Mouse (Mus musculus) brain, embryonic 18.5 days (tissue): ENCODE data around the gene Dlgap1.

ENCODE experiments used
- DNase-seq: peaks from one replicate; pipeline ENCODE4 v3.0.0-alpha.2; 2012; ENCODE audit warnings: low read depth, low spot score

Gene Dlgap1

GRCm38 (mm10) chr17:70339821-70340220 is 370.9 kb downstream of the Dlgap1 start:
- DNase-seq, result no peak

DNA sequence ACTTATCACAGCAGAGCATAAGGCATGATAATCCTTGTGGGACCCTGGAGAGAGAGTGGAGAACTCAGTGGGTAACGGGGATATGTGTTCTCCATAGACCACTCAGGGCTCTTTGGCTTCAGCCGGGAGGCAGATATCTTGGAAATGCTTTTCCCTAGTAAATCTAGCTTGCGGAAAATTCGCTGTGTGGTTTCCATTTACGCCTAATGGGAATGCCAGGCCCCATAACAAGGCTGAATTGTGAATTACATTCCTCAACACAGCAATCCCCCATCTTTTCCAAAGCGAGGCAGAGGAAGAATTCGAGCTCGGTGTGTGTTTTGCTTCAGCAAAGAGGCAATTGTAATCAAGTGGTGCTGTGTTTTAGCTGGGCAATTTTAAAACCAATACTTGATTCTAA is 372.4 kb downstream of the Dlgap1 start:
- DNase-seq, result no peak

GRCm38 (mm10) chr17:70341920-70342319 is 373.0 kb downstream of the Dlgap1 start:
- DNase-seq, result no peak

GRCm38 (mm10) chr17:70347403-70347802 is 378.5 kb downstream of the Dlgap1 start:
- DNase-seq, result no peak

- DNase-seq, result peak; percentile 81
Measured at GRCm38 (mm10) chr17:70363561-70363960, 394.7 kb downstream of the Dlgap1 start.

- no peak for DNase-seq
Measured at GRCm38 (mm10) chr17:70363971-70364370, 395.1 kb downstream of the Dlgap1 start.

GRCm38 (mm10) chr17:70369124-70369523 is 400.3 kb downstream of the Dlgap1 start:
- no peak for DNase-seq

GRCm38 (mm10) chr17:70377020-70377419 is 408.1 kb downstream of the Dlgap1 start:
- DNase-seq, result no peak

DNA sequence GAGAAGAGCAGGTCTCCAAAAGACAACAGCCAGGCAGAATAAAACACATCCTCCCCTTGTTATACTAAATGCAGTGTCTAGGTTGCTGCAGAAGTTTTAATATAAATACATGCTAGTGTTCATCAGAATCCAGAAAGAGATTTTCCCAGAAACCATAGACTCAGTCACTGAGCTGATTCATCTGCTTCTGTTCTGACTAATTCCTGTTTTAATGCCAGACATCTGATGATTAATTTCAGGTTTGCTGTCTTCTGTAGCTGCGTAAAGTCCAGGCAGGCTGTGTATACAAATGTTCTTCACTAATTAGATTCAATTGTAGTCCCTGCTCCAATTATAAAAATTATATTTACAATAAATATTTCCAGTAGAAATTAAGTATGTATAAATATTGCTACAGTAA is 419.6 kb downstream of the Dlgap1 start:
- DNase-seq, result no peak

DNA sequence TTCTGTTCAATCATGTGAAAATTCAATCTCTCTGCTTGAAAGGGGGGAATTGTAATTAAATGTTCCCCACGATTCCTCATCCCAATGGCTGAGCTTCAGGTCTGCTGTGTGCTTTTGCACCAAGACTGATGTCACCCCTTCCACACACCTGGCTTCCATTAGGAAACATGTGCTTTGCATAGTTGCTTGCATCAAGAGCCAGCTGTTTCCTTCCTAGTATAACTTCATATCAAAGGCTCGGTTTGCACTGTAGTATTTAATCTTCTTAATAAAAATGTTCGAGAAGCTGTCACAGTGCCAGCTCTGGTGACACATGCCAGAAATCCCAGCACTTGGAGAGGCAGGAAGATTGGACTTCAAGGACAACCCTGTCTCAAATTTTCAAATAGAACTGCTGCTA is 428.3 kb downstream of the Dlgap1 start:
- DNase-seq, result no peak

- DNase-seq, result no peak
Measured at GRCm38 (mm10) chr17:70397708-70398107, 428.8 kb downstream of the Dlgap1 start.

DNA sequence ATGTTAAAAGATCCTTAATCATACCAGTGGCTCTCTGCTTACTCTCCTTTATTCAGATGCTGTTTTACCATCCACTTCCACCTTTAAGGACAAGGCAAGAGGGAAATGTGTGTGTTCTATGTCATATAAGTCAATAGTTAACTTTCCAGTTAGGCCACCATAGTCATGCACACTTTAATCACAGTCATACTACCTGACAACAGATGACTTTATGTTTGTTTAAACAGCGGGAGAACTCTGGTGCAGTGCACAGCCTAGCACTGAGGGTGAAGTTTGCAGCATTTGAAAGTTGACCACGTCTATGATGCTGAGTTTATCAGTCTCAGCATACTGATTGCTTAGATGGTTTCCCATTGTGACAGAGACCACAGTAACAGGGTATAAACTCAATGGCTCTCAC is 433.0 kb downstream of the Dlgap1 start:
- DNase-seq, result no peak

- DNase-seq, result no peak
Measured at GRCm38 (mm10) chr17:70403750-70404149, 434.9 kb downstream of the Dlgap1 start.

- no peak for DNase-seq
Measured at GRCm38 (mm10) chr17:70414202-70414601, 445.3 kb downstream of the Dlgap1 start.

DNA sequence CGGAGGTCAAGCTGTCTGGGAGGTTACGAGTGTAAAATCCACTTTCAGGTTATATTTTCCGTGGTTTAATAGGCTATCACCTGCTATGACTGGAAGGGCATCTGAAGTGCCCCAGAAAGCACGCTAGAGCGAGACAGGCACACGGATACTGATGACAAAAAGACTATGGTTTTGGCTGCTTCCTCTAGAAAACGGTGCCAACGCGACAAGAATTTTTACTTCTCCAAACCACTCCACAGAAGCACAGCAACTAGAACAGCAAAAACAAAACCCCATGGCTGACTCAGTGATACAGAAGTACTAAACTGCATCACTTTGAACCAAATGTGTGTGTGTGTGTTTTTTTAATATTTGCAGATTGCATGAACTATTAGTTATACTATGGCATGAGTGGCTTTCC is 459.0 kb downstream of the Dlgap1 start:
- no peak for DNase-seq

- DNase-seq, result peak; percentile 73
Measured at GRCm38 (mm10) chr17:70429746-70430451, 461.0 kb downstream of the Dlgap1 start.

GRCm38 (mm10) chr17:70430452-70430787 is 461.5 kb downstream of the Dlgap1 start:
- peak; percentile 42 for DNase-seq

- DNase-seq, result no peak
Measured at GRCm38 (mm10) chr17:70432834-70433233, 464.0 kb downstream of the Dlgap1 start.

DNA sequence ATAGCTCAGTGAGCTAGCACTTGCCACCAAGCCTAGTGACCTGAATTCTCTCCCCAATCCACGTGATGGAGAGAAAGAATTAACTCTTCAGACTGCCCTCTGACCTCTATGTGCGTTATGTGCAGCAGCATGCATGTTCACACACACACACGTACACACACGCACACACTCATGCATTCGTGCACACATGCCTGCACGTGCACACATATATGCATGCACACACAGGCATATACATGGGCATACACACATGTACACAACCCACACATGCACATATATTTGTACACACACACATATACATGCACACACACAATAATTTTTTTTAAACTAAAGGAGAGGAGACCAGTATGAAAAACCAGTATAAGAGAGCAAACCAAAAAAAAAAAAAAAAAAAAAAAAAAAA is 465.7 kb downstream of the Dlgap1 start:
- DNase-seq, result no peak

DNA sequence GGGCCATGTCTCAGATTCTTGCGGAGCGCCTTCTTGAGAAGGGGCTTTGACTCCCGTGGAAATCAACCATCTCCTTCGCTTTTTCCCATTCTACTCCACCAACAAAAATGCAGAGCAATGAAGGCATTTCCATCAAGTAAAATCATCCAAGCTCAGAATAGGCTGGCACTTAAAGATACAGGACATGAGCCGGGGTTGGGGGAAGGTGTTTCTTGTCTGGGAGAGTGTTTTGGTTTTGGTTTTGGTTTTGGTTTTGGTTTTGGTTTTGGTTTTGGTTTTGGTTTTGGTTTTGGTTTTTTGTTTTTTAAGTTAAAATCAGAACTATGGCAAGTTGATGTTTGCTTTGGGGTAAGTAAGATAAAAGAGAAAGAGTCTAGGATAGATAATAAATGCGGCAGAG is 466.7 kb downstream of the Dlgap1 start:
- no peak for DNase-seq

- DNase-seq, result no peak
Measured at GRCm38 (mm10) chr17:70437229-70437628, 468.4 kb downstream of the Dlgap1 start.

GRCm38 (mm10) chr17:70442976-70443375 is 474.1 kb downstream of the Dlgap1 start:
- DNase-seq, result peak; percentile 74

- DNase-seq, result no peak
Measured at GRCm38 (mm10) chr17:70446451-70446850, 477.6 kb downstream of the Dlgap1 start.

DNA sequence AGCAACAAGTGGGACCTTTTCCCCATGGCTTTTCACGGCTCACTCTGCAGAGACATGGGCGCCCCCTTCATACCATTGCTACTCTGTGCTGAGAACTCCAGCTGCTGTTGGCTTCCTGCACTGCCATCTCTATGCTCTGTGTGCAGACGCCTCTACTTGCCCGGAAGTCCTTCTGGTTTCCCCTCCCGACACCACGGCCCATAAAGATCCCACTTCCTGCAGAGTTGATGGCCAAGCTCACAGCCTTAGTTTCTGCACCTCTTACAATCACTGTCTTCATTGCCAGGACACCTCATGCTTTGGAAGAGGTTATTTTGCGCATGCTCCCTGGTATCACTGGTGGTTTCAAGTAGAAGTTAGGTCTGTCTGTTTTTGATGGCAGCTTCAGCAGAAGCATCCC is 486.2 kb downstream of the Dlgap1 start:
- DNase-seq, result no peak
